Mouse (Mus musculus): Measurements from ENCODE around the gene Slc7a11.

- TF ChIP-seq POLR2A (IDR thresholded peaks at IDR 0.05; ENCODE audit: control insufficient read depth, low read depth, low read length), result no peak
- TF ChIP-seq CTCF (IDR thresholded peaks at IDR 0.05; ENCODE audit: control insufficient read depth, insufficient read depth, insufficient replicate concordance, low read depth, low read length), result no peak
Measured at GRCm38 (mm10) chr3:50121001-50121400, 322.4 kb downstream of the Slc7a11 start.

Data from testis, adult 2 months (tissue).